Mouse (Mus musculus) adrenal gland, adult 10 weeks (tissue): ENCODE results near the gene Tnfaip8l3. TPM values are rescaled to one million over a fixed set of nuclear protein-coding genes. Genes with fewer than 3 reads are reported as not detected.

Experiments used
- polyA plus RNA-seq: library from polyadenylated mRNA; stranded (reverse); fragments of 350-450 nt; fragmentation: Illumina TruSeq; extraction: RNeasy Lipid Tissue Mini Kit (QIAGEN cat#74804); gene quantifications from one replicate; pipeline ENCODE4 v1.2.3, GENCODE M21; 2014; ENCODE audit warnings: low read depth, low replicate concordance

Gene Tnfaip8l3
- polyA plus RNA-seq, result 0.47 TPM

GRCm38 (mm10) chr9:54068032-54068649 lies at the start of gene Tnfaip8l3:
Gene Tnfaip8l3 (minus strand): TSS chr9:54068388.

GRCm38 (mm10) chr9:53975122-53975518 lies 93.1 kb downstream of the Tnfaip8l3 start, which contains the start of gene Elmod1:
Gene Elmod1 (minus strand): TSS chr9:53975301.

Other genes with a start within 250 kb of the Tnfaip8l3 start
- not detected for gene Sln, start 218.2 kb downstream of the Tnfaip8l3 start, polyA plus RNA-seq
- 21.9 TPM for gene Elmod1, start 93.1 kb downstream of the Tnfaip8l3 start, polyA plus RNA-seq
- gene Cyp19a1, start 199.7 kb upstream of the Tnfaip8l3 start, polyA plus RNA-seq, result not detected
- gene Gldn, start 218.1 kb upstream of the Tnfaip8l3 start, polyA plus RNA-seq, result 5.2 TPM